Mouse (Mus musculus): ENCODE data around the gene Hbs1l.

GRCm38 (mm10) chr10:21257244-21257643, 38.5 kb upstream of the Hbs1l start:
- TF ChIP-seq CTCF (IDR thresholded peaks at IDR 0.05) (no peak), EP300 (IDR thresholded peaks at IDR 0.05) (no peak)
